In the genomic region with DNA sequence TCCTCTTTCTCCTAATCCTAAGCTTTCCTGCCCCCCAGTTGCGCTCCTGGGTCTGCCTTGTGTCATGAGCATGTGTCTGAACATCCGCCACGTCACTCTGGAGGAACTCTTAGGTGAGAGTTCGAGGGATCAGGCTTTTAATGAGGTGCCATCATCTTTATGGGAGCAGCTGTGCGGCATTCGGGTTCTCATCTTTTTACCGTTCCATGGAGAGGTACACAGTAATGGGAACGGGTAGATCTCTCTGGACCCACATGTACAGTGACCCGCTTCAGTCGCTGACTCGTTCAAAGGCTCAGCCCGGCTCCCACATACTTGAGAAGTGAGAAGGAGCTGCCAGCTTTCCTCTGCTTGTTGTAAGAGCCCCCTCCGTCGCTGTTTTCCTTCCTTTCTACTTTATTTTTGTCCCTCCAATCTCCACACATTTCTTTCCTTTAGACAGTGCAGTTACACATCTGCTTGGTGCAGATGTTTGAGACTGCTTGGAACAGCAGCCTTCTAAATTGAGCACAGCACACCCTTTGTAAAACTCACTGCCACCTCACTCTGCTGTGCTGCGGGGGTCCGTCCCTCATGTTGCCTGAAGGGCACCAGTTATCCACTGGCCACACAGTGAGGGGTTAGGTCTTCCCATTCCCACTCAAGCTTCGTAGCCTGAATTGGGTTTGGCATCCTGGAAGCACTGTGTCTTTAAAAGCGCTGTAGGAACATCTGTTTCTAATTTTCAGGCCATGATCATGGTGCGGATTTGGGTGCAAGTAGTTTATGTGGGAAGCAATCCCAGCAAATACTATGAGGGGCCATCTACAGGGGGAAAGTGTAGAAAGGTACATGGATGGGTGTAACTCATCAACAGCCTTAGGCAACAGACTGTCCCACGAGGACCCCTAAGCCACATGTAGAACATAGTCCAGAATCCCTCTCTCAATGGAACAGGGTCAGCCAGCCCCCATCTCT, we compare ENCODE assay signal across 11 mouse cellular contexts.
DNase-seq lines count a peak whose midpoint lies in the region; ATAC-seq and TF ChIP-seq lines count a peak whose summit lies in the region.
"Had no signal": no experiment of that assay in that cellular context is flagged by ENCODE, and none has a peak within 500 bp of the region (broad histone marks: within the 10 kb centered on the region; RNA-seq: fewer than 3 reads in every experiment).

No protein-coding gene starts in this region.

- no peaks in the 10 kb centered on the region for H3K36me3 ChIP-seq in lung, embryonic 14.5 days (ENCODE audit: insufficient read depth)
- H3K36me3 ChIP-seq in embryonic facial prominence, embryonic 13.5 days: no peaks in the 10 kb centered on the region
- no peaks in the 10 kb centered on the region for H3K36me3 ChIP-seq in limb, embryonic 11.5 days (ENCODE audit: control insufficient read depth, insufficient read depth, low read length)
- H3K36me3 ChIP-seq: midbrain, embryonic 12.5 days; neural tube, embryonic 13.5 days had no signal

- no peak for TF ChIP-seq CTCF in lung, embryonic 14.5 days (IDR thresholded peaks at IDR 0.05; ENCODE audit: low read depth)

- peak; percentile 53 for DNase-seq in lung, embryonic 14.5 days
- DNase-seq in lung, postnatal 25 days (ENCODE audit: low spot score): no peak
- DNase-seq in embryo, embryonic 10.5 days (ENCODE audit: low spot score): peak; percentile 52
- DNase-seq in limb, embryonic 11.5 days (ENCODE audit: low spot score): peak; percentile 75
- DNase-seq in adrenal gland, postnatal 14 days: no peak
- DNase-seq in cerebellum, adult 11-12 months: no peak
- DNase-seq: right cerebral cortex, postnatal 4 days had no signal

- 0 out of 2 replicates have a peak overlapping the region, but pooled peaks have one; percentile 26 for H3K4me2 ChIP-seq in lung, embryonic 14.5 days
- peak overlapping the region; percentile 50 for H3K4me2 ChIP-seq in embryonic facial prominence, embryonic 13.5 days
- peak overlapping the region; percentile 31 for H3K4me2 ChIP-seq in limb, embryonic 11.5 days (ENCODE audit: low read depth, severe bottlenecking)
- H3K4me2 ChIP-seq: midbrain, embryonic 12.5 days; neural tube, embryonic 13.5 days had no signal

- no peaks in the 10 kb centered on the region for H3K9me3 ChIP-seq in lung, embryonic 14.5 days (ENCODE audit: low read depth, low read length)
- H3K9me3 ChIP-seq in embryonic facial prominence, embryonic 13.5 days: no peaks in the 10 kb centered on the region
- no peaks in the 10 kb centered on the region for H3K9me3 ChIP-seq in limb, embryonic 11.5 days (ENCODE audit: control insufficient read depth, low read length)
- H3K9me3 ChIP-seq: midbrain, embryonic 12.5 days; neural tube, embryonic 13.5 days had no signal

- no peak overlapping the region for H3K4me3 ChIP-seq in lung, embryonic 14.5 days (ENCODE audit: low read depth, low read length)
- H3K4me3 ChIP-seq in embryonic facial prominence, embryonic 13.5 days: 0 out of 2 replicates have a peak overlapping the region, but pooled peaks have one; percentile 20
- H3K4me3 ChIP-seq in limb, embryonic 11.5 days (ENCODE audit: low read depth, low read length): no peak overlapping the region
- H3K4me3 ChIP-seq: midbrain, embryonic 12.5 days; neural tube, embryonic 13.5 days had no signal

- H3K27ac ChIP-seq in lung, embryonic 14.5 days (ENCODE audit: low read depth): peak overlapping the region; percentile 66; the same call in 1 of the 2 replicates
- H3K27ac ChIP-seq in embryonic facial prominence, embryonic 13.5 days: peak overlapping the region; percentile 86
- peak overlapping the region; percentile 74 for H3K27ac ChIP-seq in limb, embryonic 11.5 days (replicated peaks; ENCODE audit: low read depth, low read length)
- H3K27ac ChIP-seq: hindbrain, postnatal 0 days; midbrain, embryonic 12.5 days; neural tube, embryonic 13.5 days had no signal

- ATAC-seq in lung, embryonic 14.5 days (ENCODE audit: insufficient read depth): peak; percentile 55; the same call in 1 of the 2 replicates
- ATAC-seq in embryonic facial prominence, embryonic 13.5 days (ENCODE audit: insufficient number of reproducible peaks, insufficient read depth, low FRiP score, low TSS enrichment, low read depth): peak; percentile 74
- ATAC-seq in limb, embryonic 11.5 days (ENCODE audit: insufficient number of reproducible peaks, low FRiP score, low TSS enrichment, low read depth): peak; percentile 61; the same call in 1 of the 2 replicates
- ATAC-seq: hindbrain, postnatal 0 days had no signal

- no peak overlapping the region for H3K9ac ChIP-seq in lung, embryonic 14.5 days
- no peak overlapping the region for H3K9ac ChIP-seq in embryonic facial prominence, embryonic 13.5 days
- no peak overlapping the region for H3K9ac ChIP-seq in limb, embryonic 11.5 days (ENCODE audit: low read length)
- H3K9ac ChIP-seq: midbrain, embryonic 12.5 days; neural tube, embryonic 13.5 days had no signal

- H3K4me1 ChIP-seq in lung, embryonic 14.5 days (ENCODE audit: insufficient read depth): peaks cover 7% of the 10 kb centered on the region; the same call in 1 of the 2 replicates
- H3K4me1 ChIP-seq in embryonic facial prominence, embryonic 13.5 days: peaks cover 21% of the 10 kb centered on the region
- H3K4me1 ChIP-seq in limb, embryonic 11.5 days (ENCODE audit: control insufficient read depth, insufficient read depth, low read length): peaks cover 10% of the 10 kb centered on the region
- H3K4me1 ChIP-seq: midbrain, embryonic 12.5 days; neural tube, embryonic 13.5 days had no signal

- no peaks in the 10 kb centered on the region for H3K27me3 ChIP-seq in lung, embryonic 14.5 days (ENCODE audit: insufficient read depth, low read length)
- no peaks in the 10 kb centered on the region for H3K27me3 ChIP-seq in embryonic facial prominence, embryonic 13.5 days
- H3K27me3 ChIP-seq in limb, embryonic 11.5 days (ENCODE audit: control insufficient read depth, insufficient read depth, low read length): no peaks in the 10 kb centered on the region
- H3K27me3 ChIP-seq: midbrain, embryonic 12.5 days; neural tube, embryonic 13.5 days had no signal

- 36% methylated on average over 20 of the region's 20 CpGs for WGBS in lung, embryonic 14.5 days
- WGBS in embryonic facial prominence, embryonic 13.5 days: 43% methylated on average over 20 of the region's 20 CpGs
- 21% methylated on average over 20 of the region's 20 CpGs for WGBS in limb, embryonic 11.5 days

Comparison
In these comparisons a context has a peak if more than half of its experiments do, and no peak if none do; other contexts are left out.
1. DNase-seq: peak in lung, embryonic 14.5 days (single experiment), embryo, embryonic 10.5 days (single experiment) and limb, embryonic 11.5 days (single experiment); none in lung, postnatal 25 days (single experiment), adrenal gland, postnatal 14 days (single experiment) and cerebellum, adult 11-12 months (single experiment).
2. Peak in every context shown above with its lines, with median percentiles within 50 percentile points of each other: ATAC-seq, H3K27ac ChIP-seq and H3K4me2 ChIP-seq.